Mouse (Mus musculus): ENCODE measurements at regions not wholly inside any gene's neighbourhood (a gene's known extent, or its start where the extent isn't known, plus 50 kb on each side); places are given as distances from the start of the nearest gene placed in this dataset.
A peak's percentile ranks its signal among the peaks of the same experiment; 100 is the strongest.

- no peak for DNase-seq (ENCODE audit: low read depth, low spot score)
Observed at GRCm38 (mm10) chr9:87346278-87346882, 91.0 kb upstream of the Cep162 start.

DNA sequence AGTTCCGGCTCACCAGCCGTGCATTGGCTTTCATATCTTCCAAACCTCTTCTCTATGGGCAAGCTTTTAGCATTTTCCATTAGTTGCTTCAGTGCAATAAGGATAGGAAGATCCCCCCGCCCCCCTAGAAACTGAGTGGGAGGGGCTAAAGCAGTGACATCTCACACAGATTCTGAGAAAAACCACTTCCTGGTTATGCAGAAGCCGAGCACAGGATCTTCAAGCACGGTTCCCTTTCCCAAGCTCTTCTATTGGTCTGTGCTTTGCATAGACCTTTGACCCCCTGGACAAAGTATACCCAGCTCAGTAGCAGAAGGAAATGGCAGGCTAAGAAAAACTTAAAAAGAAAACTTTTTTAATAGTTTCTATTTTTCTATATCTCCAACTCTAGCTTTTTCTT is 86.1 kb upstream of the Cep162 start:
- no peak for DNase-seq (ENCODE audit: low read depth, low spot score)

DNA sequence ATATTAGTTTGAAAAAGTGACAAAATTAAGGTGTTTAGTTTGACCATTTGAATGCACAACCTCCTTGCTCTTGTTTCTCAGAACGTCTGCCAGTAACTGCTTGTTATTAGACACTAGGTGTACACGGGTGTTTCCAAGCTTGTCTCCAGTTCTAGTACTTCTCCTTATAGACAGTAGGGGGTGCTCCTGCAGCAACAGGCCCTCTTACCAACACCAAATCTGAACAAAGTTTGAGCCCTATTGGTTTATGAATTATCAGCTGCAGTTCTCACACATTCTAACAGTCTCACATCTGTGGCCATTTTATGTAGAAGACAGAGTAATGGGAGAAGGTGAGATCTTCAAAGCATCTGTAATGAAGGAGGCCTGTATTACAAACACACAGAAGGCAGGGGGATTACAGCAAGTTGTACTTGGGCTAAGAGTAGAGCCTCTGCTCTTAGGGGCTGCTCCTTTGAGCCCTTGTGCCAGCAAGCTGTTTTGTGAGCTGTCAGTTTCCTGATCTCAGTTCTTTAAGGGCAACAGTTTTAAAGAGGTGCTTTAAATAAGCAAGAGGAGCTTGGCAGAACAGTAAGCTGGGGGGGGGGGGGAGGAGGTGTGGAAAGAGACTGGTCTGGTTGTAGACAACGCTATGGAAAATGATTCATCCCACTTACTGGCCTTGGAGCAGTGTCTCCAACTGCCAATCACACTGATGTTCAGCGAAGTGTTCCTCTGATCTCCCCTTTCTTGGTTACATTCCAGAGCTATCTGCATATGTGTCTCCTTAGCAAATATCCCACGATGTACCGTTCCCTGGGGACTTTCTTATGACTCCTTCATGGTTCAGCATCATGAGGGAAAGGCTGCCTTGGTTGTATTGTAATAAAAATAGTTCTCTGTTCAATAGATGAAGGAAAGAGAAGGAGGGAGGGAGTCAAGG is 71.3 kb upstream of the Cep162 start:
- peak; percentile 24 for DNase-seq (ENCODE audit: low read depth, low spot score)

- DNase-seq (ENCODE audit: low read depth, low spot score) = no peak
Observed at GRCm38 (mm10) chr9:87323690-87324089, 68.4 kb upstream of the Cep162 start.

DNA sequence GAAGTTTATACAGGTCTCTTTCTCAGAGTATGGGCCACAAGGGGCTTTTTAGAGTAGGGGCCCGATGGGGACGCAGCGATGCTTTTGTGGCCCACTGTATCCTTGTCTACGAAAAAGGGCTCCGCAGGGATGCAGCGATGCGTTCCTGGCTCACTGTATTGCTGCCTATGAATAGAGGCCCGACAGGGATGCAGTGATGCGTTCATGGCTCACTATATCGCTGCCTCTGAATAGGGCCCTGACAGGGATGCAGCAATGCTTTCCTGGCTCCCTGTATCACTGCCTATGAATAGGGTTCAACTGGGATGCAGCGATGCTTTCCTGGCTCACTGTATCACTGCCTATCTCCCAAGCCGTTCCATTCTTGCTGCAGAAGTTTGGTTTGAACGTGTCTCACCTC is 65.4 kb upstream of the Cep162 start:
- DNase-seq (ENCODE audit: low read depth, low spot score) = no peak

DNA sequence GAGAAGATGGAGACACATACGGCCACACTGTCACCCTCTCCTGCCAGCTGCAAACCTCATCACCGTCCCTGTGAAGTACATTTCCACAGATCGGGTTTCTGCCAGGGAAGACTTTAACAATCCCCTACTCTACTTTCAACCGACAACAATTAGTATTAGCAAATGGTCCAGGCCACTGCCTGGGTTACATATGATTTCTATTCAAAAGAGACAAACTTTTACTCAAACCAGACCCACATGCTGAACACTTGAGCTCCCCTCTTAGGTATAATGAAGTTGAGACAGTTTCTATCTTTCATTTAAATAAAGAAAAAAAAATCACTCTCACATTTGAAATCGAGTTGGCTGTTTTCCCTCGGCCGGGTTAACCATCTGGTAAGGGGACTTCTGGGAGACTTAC is 63.4 kb upstream of the Cep162 start:
- no peak for DNase-seq (ENCODE audit: low read depth, low spot score)

DNA sequence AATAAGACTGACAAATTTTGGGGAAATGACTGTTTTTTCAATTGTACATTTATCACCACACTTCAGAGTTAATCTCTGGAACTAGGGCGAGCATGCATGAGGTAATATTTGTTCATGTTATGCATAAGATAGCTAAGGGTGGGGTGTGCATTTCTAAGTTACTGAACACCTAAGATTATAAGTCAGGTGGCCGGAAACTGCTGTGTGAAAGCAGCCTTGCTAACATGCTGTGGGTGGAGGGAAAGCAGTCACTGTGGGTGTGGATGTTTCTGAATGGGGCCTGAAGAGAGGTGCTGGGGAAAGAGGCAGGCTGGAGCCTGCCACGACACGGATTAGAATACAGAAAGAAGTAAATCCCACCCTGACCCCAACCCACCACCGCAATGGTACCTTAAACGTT is 54.8 kb upstream of the Cep162 start:
- DNase-seq (ENCODE audit: low read depth, low spot score) = no peak

Measured in embryo, embryonic 11.5 days (tissue).